Mouse (Mus musculus): ENCODE measurements around the gene Khdrbs1. TPM values are rescaled to one million over a fixed set of nuclear protein-coding genes. Genes with fewer than 3 reads are reported as not detected.

Khdrbs1 gene
- polyA plus RNA-seq, 1 experiment: 126 TPM

GRCm38 (mm10) chr4:129662255-129662813 lies 79.8 kb downstream of the Khdrbs1 start:
- 41% methylated on average over 3 of the region's 3 CpGs for WGBS
- Histone ChIP-seq H3K4me1 (replicated peaks; ENCODE audit: control insufficient read depth, insufficient read depth, low read length) (no peaks in the 10 kb centered on the region; the same call in 1 of the 2 replicates), H3K36me3 (ENCODE audit: control insufficient read depth, insufficient read depth, low read length) (peaks cover 32% of the 10 kb centered on the region), H3K27me3 (ENCODE audit: control insufficient read depth, insufficient read depth, low read length) (no peaks in the 10 kb centered on the region), H3K27ac (ENCODE audit: control insufficient read depth, insufficient read depth, low read length) (no peak overlapping the region), H3K4me3 (ENCODE audit: control insufficient read depth, insufficient read depth, low read length) (no peak overlapping the region)
- DNase-seq: no peak
- TF ChIP-seq CTCF (IDR thresholded peaks at IDR 0.05; ENCODE audit: borderline replicate concordance, control insufficient read depth, extremely low read depth, insufficient read depth, low read length, poor library complexity) (no peak), POLR2A (IDR thresholded peaks at IDR 0.05; ENCODE audit: control insufficient read depth, extremely low read depth, insufficient read depth, low read length, poor library complexity) (no peak)

- Histone ChIP-seq H3K4me1 (replicated peaks; ENCODE audit: control insufficient read depth, insufficient read depth, low read length) (no peaks in the 10 kb centered on the region; the same call in 1 of the 2 replicates), H3K4me3 (ENCODE audit: control insufficient read depth, insufficient read depth, low read length) (no peak overlapping the region), H3K36me3 (ENCODE audit: control insufficient read depth, insufficient read depth, low read length) (peaks cover 40% of the 10 kb centered on the region), H3K27ac (ENCODE audit: control insufficient read depth, insufficient read depth, low read length) (no peak overlapping the region), H3K27me3 (ENCODE audit: control insufficient read depth, insufficient read depth, low read length) (no peaks in the 10 kb centered on the region)
- no peak for DNase-seq
- TF ChIP-seq POLR2A (IDR thresholded peaks at IDR 0.05; ENCODE audit: control insufficient read depth, extremely low read depth, insufficient read depth, low read length, poor library complexity) (no peak), CTCF (IDR thresholded peaks at IDR 0.05; ENCODE audit: borderline replicate concordance, control insufficient read depth, extremely low read depth, insufficient read depth, low read length, poor library complexity) (no peak)
- 96% methylated on average over 3 of the region's 3 CpGs for WGBS
Measured at GRCm38 (mm10) chr4:129661584-129661983, 80.5 kb downstream of the Khdrbs1 start.

DNA sequence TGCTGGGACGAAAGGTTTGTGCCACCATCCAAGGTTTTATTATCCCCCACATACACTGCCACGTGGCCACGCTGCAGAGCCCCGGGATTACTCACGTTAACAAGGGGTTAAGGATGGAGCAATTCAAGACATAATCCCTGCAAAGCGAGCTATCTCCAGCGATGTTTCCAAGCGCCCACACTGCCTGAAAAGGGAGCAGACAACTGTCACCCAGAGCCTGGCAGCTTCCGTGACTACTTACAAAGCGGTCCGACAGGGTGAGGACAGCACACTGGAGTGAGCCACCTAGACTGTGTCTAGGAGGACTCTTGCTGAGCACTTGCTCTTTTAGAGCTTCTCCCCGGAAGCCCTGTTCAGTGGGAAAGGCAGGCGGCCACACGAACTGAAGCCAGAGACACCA lies 87.3 kb downstream of the Khdrbs1 start:
- H3K36me3 ChIP-seq (ENCODE audit: control insufficient read depth, insufficient read depth, low read length): peaks cover 80% of the 10 kb centered on the region
- 97% methylated on average over 14 of the region's 14 CpGs for WGBS

More for the DNA sequence above, 87.3 kb downstream of the Khdrbs1 start:
- Histone ChIP-seq H3K4me1 (replicated peaks; ENCODE audit: control insufficient read depth, insufficient read depth, low read length) (no peaks in the 10 kb centered on the region), H3K4me3 (ENCODE audit: control insufficient read depth, insufficient read depth, low read length) (no peak overlapping the region), H3K27ac (ENCODE audit: control insufficient read depth, insufficient read depth, low read length) (no peak overlapping the region), H3K27me3 (ENCODE audit: control insufficient read depth, insufficient read depth, low read length) (no peaks in the 10 kb centered on the region)
- TF ChIP-seq POLR2A (IDR thresholded peaks at IDR 0.05; ENCODE audit: control insufficient read depth, extremely low read depth, insufficient read depth, low read length, poor library complexity) (no peak), CTCF (IDR thresholded peaks at IDR 0.05; ENCODE audit: borderline replicate concordance, control insufficient read depth, extremely low read depth, insufficient read depth, low read length, poor library complexity) (no peak)
- DNase-seq: no peak

Other genes starting within 250 kb of the Khdrbs1 start
- gene Marcksl1, start 228.7 kb downstream of the Khdrbs1 start, polyA plus RNA-seq (2012; rRNA removed): 152 and 190 TPM in 2 replicates
- 198 and 201 TPM in 2 replicates for gene Hdac1, start 199.6 kb downstream of the Khdrbs1 start, polyA plus RNA-seq (2012; rRNA removed)
- 1,584 and 1,845 TPM in 2 replicates for gene Lck, start 168.7 kb downstream of the Khdrbs1 start, polyA plus RNA-seq (2012; rRNA removed)
- 2.6 and 3.0 TPM in 2 replicates for gene Fam167b, start 163.8 kb downstream of the Khdrbs1 start, polyA plus RNA-seq (2012; rRNA removed)
- 331 and 350 TPM in 2 replicates for gene Eif3i, start 141.7 kb downstream of the Khdrbs1 start, polyA plus RNA-seq (2012; rRNA removed)
- 243 and 257 TPM in 2 replicates for gene Tmem234, start 141.6 kb downstream of the Khdrbs1 start, polyA plus RNA-seq (2012; rRNA removed)
- 4.9 and 7.0 TPM in 2 replicates for gene Dcdc2b, start 128.0 kb downstream of the Khdrbs1 start, polyA plus RNA-seq (2012; rRNA removed)
- 73.8 and 78.8 TPM in 2 replicates for gene Iqcc, start 123.2 kb downstream of the Khdrbs1 start, polyA plus RNA-seq (2012; rRNA removed)
- 34.8 and 35.3 TPM in 2 replicates for gene Ccdc28b, start 118.4 kb downstream of the Khdrbs1 start, polyA plus RNA-seq (2012; rRNA removed)
- gene Txlna, start 101.2 kb downstream of the Khdrbs1 start, polyA plus RNA-seq (2012; rRNA removed): 70.1 and 70.8 TPM in 2 replicates
- 32.5 and 34.2 TPM in 2 replicates for gene Kpna6, start 69.5 kb downstream of the Khdrbs1 start, polyA plus RNA-seq (2012; rRNA removed)
- gene Tmem39b, start 45.5 kb downstream of the Khdrbs1 start, polyA plus RNA-seq (2012; rRNA removed): 68.1 and 69.6 TPM in 2 replicates
- 59.5 and 71.6 TPM in 2 replicates for gene Ptp4a2, start 68.9 kb upstream of the Khdrbs1 start, polyA plus RNA-seq (2012; rRNA removed)
- gene Spocd1, start 186.9 kb upstream of the Khdrbs1 start, polyA plus RNA-seq (2012; rRNA removed): 0.08 and 0.11 TPM in 2 replicates
- gene Adgrb2, start 242.6 kb upstream of the Khdrbs1 start, polyA plus RNA-seq (2012; rRNA removed): 5.8 and 6.7 TPM in 2 replicates

Measured in thymus, adult 2 months (tissue).